Mouse (Mus musculus): ENCODE measurements at regions not wholly inside any gene's neighbourhood (a gene's known extent, or its start where the extent isn't known, plus 50 kb on each side); places are given as distances from the start of the nearest gene placed in this dataset.

DNA sequence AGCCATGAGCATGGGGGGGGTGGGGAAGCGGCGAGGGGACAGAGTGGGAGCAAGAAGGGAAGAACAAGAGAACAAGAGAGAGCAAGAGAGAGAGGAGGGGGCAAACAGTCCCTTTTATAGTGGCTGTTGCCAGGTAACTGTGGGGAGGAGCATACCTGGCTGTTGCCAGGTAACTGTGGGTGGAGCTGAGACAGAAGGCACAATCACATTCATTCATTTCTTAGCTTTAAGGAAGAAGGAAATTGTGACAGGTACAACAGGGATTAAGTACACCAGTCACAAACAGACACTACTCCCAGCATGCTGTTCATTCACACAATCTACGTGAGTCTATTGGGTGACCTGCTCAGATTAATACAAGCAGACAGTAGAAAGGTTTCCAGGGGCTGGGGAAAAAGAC lies 143.2 kb downstream of the Nufip1 start:
- no peak for TF ChIP-seq CTCF (IDR thresholded peaks at IDR 0.05; ENCODE audit: low read depth)
- no peak for TF ChIP-seq EP300 (IDR thresholded peaks at IDR 0.05; ENCODE audit: low read depth)

Measured in liver, embryonic 14.5 days (tissue).